Mouse (Mus musculus) kidney, adult 2 months (tissue): ENCODE measurements at regions not wholly inside any gene's neighbourhood (a gene's known extent, or its start where the extent isn't known, plus 50 kb on each side); places are given as distances from the start of the nearest gene placed in this dataset.

Experiments used
- DNase-seq: peaks from one replicate; pipeline ENCODE4 v3.0.0; 2021
- H3K27ac ChIP-seq: fragments of 200-500 bp; 2 replicates; pipeline ENCODE4 v1.5.1; 2012; ENCODE audit warnings: low read depth, low read length, control low read depth, inconsistent platforms; ENCODE audit not compliant: insufficient read depth
- H3K27me3 ChIP-seq: fragments of 200-500 bp; replicated peaks from 2 replicates; pipeline ENCODE4 v1.6.1; 2012; ENCODE audit warnings: mild to moderate bottlenecking, moderate library complexity, low read length, inconsistent platforms; ENCODE audit not compliant: control insufficient read depth, insufficient read depth
- H3K36me3 ChIP-seq: fragments of 200-500 bp; 2 replicates; pipeline ENCODE4 v1.6.1; 2012; ENCODE audit warnings: mild to moderate bottlenecking, moderate library complexity, low read length, inconsistent platforms; ENCODE audit not compliant: control insufficient read depth, insufficient read depth
- H3K4me1 ChIP-seq: fragments of 200-500 bp; 2 replicates; pipeline ENCODE4 v1.6.1; 2011; ENCODE audit warnings: low read length; ENCODE audit not compliant: control insufficient read depth, insufficient read depth
- H3K4me3 ChIP-seq: fragments of 200-500 bp; 2 replicates; pipeline ENCODE4 v1.5.1; 2011; ENCODE audit warnings: mild to moderate bottlenecking, low read depth, low read length, control low read depth; ENCODE audit not compliant: insufficient read depth
- CTCF ChIP-seq: fragments of 200-500 bp; conservative IDR thresholded peaks from 2 replicates; pipeline ENCODE4 v1.5.1; 2011; ENCODE audit warnings: low read depth, mild to moderate bottlenecking, control low read depth, low read length, moderate library complexity, mixed read lengths; ENCODE audit not compliant: insufficient read depth, insufficient read length
- POLR2A ChIP-seq: fragments of 200-500 bp; IDR thresholded peaks from one replicate; pipeline ENCODE4 v1.6.1; 2011; ENCODE audit warnings: low read depth, low read length, control low read depth
- WGBS: fragments of 180-500 bp; shearing (Covaris S2); methylation state at CpG from one replicate; pipeline ENCODE4 v1.1.7; 2018; 5-methylcytosine and 5-hydroxymethylcytosine counted together

DNA sequence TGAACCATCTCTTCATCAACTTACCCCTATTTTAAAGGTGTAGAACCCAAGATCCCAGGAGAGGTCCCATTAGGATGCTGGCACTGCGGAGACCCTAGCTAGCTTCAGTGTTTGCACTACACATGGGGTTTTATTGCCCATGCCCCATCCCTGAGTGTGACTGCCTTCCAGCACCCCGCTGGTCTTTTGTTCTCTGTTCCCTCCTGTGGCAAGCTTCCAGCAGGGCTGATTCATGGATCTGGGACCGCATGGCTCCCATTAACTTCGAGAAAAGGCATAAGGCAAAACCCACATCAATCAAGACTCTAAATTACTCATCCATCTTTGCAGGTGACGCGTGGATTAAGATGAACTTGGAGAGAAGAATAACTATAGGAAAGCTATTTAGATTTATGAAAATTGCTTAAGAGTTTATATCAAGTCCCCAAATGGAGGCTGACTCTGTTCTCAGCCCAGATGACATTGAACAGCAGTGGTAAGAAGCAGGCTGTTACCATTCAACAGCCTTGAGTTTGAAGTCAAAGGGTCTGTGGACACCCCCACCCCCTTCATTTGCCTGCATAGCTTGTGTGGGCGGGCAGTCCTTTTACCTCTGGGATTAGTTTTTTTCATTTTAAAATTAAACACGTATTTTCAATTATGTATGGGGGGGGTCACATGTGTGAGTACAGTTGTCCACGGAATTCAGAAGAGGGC is 141.7 kb upstream of the Zfp618 start:
- no peaks in the 10 kb centered on the region for H3K27me3 ChIP-seq
- no peaks in the 10 kb centered on the region for H3K4me1 ChIP-seq
- no peaks in the 10 kb centered on the region for H3K36me3 ChIP-seq
- WGBS: 58% methylated on average over 9 of the region's 9 CpGs
- TF ChIP-seq CTCF: no peak
- no peak for TF ChIP-seq POLR2A
- H3K4me3 ChIP-seq: no peak overlapping the region
- H3K27ac ChIP-seq: no peak overlapping the region
- DNase-seq: no peak

DNA sequence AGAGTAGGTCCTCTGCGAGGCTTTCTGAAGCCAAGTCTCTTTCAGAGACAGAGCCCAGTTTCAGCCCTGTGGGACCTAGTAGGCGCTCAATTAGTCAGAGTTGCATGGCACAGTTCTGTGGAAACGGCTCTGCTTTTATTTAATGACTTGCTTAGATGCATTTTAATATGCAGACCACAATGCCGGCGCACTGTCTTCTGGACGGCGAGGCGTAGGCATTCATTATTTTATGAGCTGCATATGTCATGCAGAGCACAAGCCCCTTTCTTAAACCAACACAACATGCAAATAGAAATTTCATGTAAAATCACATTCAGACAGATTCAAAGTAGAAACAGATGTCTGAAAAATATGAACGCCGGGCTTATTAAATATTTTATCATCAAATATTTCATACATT is 140.8 kb upstream of the Zfp618 start:
- Histone ChIP-seq H3K4me1 (no peaks in the 10 kb centered on the region), H3K36me3 (no peaks in the 10 kb centered on the region), H3K27ac (no peak overlapping the region), H3K4me3 (no peak overlapping the region), H3K27me3 (no peaks in the 10 kb centered on the region)
- 84% methylated on average over 10 of the region's 10 CpGs for WGBS
- TF ChIP-seq CTCF (no peak), POLR2A (no peak)
- no peak for DNase-seq

DNA sequence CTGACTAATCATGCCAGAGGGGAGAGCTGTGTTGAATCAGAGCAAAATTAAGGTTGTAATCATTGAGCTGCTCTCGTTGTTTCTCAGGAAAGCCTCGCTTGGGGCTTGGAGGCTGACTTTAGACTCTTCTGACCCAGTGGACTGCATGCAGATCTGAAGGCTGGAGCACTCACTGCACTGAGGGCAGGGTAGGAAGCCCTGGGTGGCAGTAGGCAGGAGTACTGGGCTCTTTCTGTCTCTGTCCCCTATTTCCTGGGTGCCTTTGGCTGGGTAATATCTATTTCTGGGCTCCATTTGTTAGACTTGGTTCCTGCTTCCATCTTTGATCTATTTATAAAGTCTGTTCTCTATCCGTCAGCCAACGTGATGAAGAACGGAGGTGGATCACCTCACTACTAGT is 140.1 kb upstream of the Zfp618 start:
- TF ChIP-seq CTCF (no peak), POLR2A (no peak)
- H3K4me1 ChIP-seq: no peaks in the 10 kb centered on the region
- DNase-seq: no peak
- WGBS: 81% methylated on average over 5 of the region's 5 CpGs
- H3K4me3 ChIP-seq: no peak overlapping the region
- no peak overlapping the region for H3K27ac ChIP-seq
- no peaks in the 10 kb centered on the region for H3K27me3 ChIP-seq
- H3K36me3 ChIP-seq: no peaks in the 10 kb centered on the region

DNA sequence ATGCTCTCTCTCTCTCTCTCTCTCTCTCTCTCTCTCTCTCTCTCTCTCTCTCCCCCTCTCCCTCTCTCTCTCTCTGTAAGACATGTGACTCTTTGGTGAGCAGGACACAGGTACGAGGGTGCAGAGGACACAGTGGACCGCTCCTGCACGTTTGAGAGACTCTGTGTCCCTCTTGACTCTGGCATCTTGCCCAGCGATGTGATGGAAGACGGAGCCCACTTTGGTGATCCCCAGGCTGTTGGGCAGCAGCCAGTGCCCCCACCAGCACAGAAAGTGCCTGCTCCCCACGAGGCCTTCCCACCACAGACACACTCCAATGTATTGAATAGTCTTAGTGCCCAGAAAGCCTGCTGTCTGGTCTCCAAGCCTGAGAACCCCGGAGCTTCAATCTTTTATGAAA is 136.4 kb upstream of the Zfp618 start:
- 57% methylated on average over 7 of the region's 7 CpGs for WGBS
- H3K36me3 ChIP-seq: no peaks in the 10 kb centered on the region
- H3K27ac ChIP-seq: no peak overlapping the region
- TF ChIP-seq CTCF (no peak), POLR2A (no peak)
- no peak overlapping the region for H3K4me3 ChIP-seq
- no peaks in the 10 kb centered on the region for H3K4me1 ChIP-seq
- no peak for DNase-seq
- no peaks in the 10 kb centered on the region for H3K27me3 ChIP-seq

DNA sequence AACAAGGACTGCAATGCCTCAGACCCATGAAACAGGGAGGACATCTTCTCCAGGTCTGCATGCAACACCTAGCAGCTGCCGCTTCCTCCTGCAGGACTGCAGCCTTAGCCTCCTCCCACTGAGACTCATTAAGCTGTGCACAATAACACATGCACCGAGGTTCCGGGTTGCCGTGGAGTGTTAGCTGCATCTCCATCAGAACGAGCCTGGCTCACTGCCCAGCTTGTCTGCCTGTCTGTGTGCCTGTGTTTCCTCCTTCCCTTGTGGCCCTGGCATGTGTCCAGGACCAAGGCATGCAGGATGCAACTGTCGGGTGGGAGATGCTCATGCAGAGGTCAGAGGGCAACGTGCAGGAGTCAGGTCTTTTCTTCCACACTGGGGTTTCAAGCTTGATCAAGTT is 131.4 kb upstream of the Zfp618 start:
- Histone ChIP-seq H3K36me3 (no peaks in the 10 kb centered on the region), H3K4me1 (no peaks in the 10 kb centered on the region), H3K27ac (no peak overlapping the region), H3K4me3 (no peak overlapping the region), H3K27me3 (no peaks in the 10 kb centered on the region)
- WGBS: 7% methylated on average over 7 of the region's 7 CpGs
- TF ChIP-seq CTCF (no peak), POLR2A (no peak)
- peak; percentile 76 for DNase-seq

DNA sequence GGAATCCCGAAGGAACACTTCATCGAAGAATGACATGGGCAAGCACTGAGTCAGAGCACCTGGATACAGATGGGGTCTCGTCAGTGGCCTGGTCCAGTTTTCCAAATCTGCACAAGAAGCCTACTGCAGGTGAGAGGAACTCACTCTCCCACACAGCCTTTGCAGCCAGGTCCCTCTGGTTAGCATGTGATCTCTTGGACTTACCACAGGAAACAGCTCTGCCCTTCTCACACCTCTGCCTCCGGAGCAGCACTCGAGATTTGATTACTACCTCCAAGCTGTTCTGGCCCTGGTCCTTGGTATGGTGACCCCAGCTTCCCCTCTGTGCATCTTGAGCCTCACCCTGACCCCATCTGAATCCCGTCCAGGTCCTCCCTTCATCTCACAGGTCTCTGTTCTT is 128.5 kb upstream of the Zfp618 start:
- Histone ChIP-seq H3K36me3 (no peaks in the 10 kb centered on the region), H3K4me3 (no peak overlapping the region), H3K4me1 (no peaks in the 10 kb centered on the region), H3K27me3 (no peaks in the 10 kb centered on the region), H3K27ac (no peak overlapping the region)
- TF ChIP-seq POLR2A (no peak), CTCF (no peak)
- DNase-seq: peak; percentile 8
- WGBS: 55% methylated on average over 6 of the region's 6 CpGs

DNA sequence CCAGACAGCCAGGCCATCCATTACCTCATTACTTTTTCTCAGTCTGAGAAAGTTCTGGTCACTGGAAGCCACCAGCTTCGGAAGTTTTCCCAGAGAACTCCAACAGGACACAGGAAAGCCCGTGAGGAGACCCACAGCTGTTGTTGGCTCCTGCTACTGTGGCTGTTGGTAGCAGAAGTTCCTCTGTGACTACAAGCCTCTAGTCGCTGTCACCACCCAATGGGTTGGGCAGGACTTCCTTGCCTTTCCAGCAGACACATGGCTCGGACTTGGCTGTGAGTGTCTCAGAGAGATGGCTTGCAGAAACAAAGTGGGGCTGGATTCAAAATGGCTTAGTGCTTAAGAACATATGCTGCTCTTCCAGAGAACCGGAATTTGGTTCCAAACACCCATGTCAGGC is 114.8 kb upstream of the Zfp618 start:
- DNase-seq: no peak
- Histone ChIP-seq H3K4me3 (no peak overlapping the region), H3K4me1 (no peaks in the 10 kb centered on the region), H3K27ac (no peak overlapping the region), H3K27me3 (no peaks in the 10 kb centered on the region), H3K36me3 (no peaks in the 10 kb centered on the region)
- TF ChIP-seq CTCF (no peak), POLR2A (no peak)
- 78% methylated on average over 5 of the region's 5 CpGs for WGBS

DNA sequence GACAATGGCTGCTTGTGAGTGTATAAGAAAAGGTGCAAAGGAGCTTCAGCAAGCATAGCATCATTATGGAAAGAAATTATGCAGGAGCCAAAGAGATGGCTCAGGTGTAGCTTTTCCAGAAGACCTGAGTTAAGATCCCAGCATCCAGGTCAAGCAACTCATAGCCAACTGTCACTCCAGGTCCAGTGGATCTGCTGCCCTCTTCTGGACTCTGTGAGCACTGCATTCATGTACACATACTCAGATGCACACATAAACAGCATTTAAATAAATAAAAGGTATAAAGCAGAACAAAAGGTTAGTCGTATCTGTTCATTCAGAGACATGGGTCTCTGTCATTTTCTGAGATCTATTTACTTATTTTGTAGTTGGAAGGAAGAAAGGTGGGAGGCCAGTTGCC is 112.0 kb upstream of the Zfp618 start:
- H3K4me1 ChIP-seq: no peaks in the 10 kb centered on the region
- WGBS: 91% methylated on average over 1 of the region's 1 CpGs
- H3K27ac ChIP-seq: no peak overlapping the region
- no peaks in the 10 kb centered on the region for H3K27me3 ChIP-seq
- no peak overlapping the region for H3K4me3 ChIP-seq
- no peak for TF ChIP-seq POLR2A
- TF ChIP-seq CTCF: peak; percentile 33; the same call in 1 of the 2 replicates
- DNase-seq: peak; percentile 7
- no peaks in the 10 kb centered on the region for H3K36me3 ChIP-seq
